Mouse (Mus musculus): Measurements from ENCODE around the gene Tmprss6.

DNA sequence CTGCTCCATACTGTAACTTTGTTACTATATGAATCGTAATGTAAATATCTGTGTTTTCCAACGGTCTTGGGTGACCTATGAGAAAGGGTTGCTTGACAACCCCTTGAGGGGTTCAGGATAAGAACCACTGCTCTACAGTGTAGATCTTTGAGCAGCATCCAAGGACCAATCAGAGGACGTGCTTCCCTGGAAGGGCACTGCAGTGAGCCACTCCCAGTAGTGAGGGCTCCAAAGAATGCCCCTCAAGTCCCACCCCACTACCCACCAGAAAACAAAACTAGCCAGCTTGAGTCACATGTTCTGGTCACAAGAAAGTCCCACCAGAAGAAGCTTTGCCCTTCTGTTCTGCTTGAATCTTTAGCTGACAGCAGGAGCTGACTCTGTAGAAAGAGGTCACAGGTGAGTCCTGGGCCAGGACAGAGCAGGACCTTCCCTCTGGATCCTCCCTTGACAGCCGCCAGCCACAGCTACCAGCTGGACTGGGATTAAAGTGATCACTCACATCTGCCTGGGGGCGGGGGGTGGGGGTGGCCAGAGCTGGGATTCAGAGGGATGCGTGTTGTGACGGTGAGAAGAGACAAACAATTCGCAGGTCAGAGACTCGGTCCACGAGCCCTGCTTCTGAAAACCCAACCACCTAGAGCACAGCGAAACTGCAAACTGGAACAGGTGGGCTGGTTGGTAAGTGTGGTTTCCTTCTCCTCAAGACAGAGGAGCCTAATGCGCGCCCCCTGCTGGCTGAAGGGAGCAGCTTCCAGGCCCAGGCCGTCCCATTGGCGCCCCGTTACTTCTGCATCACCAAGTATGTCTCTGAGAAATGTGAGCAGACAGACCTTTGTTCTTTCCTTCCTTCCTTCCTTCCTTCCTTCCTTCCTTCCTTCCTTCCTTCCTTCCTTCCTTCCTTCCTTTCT lies 46.1 kb downstream of the Tmprss6 start:
- TF ChIP-seq CTCF (IDR thresholded peaks at IDR 0.05) (peak; percentile 82), POLR2A (IDR thresholded peaks at IDR 0.05; ENCODE audit: insufficient read depth, low read depth, low read length) (no peak)

All from heart, adult 2 months (tissue).